ENCODE assay signal across 9 mouse cellular contexts in the genomic region with DNA sequence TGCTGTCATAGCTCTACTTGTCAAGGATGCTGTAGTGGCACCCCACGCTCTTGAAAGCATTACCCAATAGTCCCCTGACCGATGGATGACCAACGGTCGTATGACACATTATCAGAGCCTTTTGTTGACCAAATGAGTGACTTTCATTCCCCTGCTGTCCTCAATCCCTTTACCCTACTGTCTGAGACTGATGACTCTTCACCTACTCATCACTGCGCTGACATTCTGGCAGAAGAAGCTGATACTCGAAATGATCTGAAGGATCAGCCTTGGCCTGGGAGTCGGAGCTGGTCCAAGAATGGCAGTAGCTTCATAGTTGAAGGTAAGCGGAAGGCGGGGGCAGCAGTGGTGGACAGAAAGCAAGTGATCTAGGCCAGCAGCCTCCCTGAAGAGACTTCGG.
"Had no signal": no experiment of that assay in that cellular context is flagged by ENCODE, and none has a peak within 500 bp of the region (broad histone marks: within the 10 kb centered on the region; RNA-seq: fewer than 3 reads in every experiment).

No protein-coding gene starts in this region.

- DNase-seq: kidney, adult 2 months; kidney, postnatal 36 days; liver; liver, postnatal 0 days; lung, embryonic 14.5 days; retina, postnatal 1 day; right cerebral cortex, postnatal 25 days; thymus, adult 18-20 months; thymus, postnatal 36 days had no signal
